Mouse (Mus musculus) macrophage (primary cell): Measurements from ENCODE around the gene Nlrp9c. TPM values are rescaled to one million over a fixed set of nuclear protein-coding genes. Genes with fewer than 3 reads are reported as not detected.
"Not testable (repeated sequence)": the region's sequence is repeated elsewhere in the genome, so short reads cannot be mapped to it uniquely, and the experiment has no call there.

Experiments
- H3K27ac ChIP-seq: fragments of 350-480 bp; formaldehyde crosslinking; 2 replicates; pipeline ENCODE4 v1.9.0; 2021
- H3K36me3 ChIP-seq: fragments of 350-480 bp; formaldehyde crosslinking; 2 replicates; pipeline ENCODE4 v1.9.0; 2021; ENCODE audit errors: inconsistent target
- H3K4me3 ChIP-seq: fragments of 350-480 bp; formaldehyde crosslinking; 2 replicates; pipeline ENCODE4 v1.9.0; 2021; ENCODE audit errors: inconsistent target
- H3K79me2 ChIP-seq: fragments of 350-480 bp; formaldehyde crosslinking; 2 replicates; pipeline ENCODE4 v1.9.0; 2021; ENCODE audit errors: inconsistent target
- WGBS: methylation state at CpG from one replicate; pipeline ENCODE4 v1.1.7; 2026; ENCODE audit warnings: inconsistent platforms; ENCODE audit not compliant: missing documents; 5-methylcytosine and 5-hydroxymethylcytosine counted together
- polyA plus RNA-seq: library from polyadenylated mRNA; stranded (reverse); fragments of 250-400 nt; gene quantifications from 3 replicates; pipeline ENCODE4 v1.2.4, GENCODE M21; 2018; ENCODE audit warnings: inconsistent platforms
- total RNA-seq, 78 experiments: library from RNA; depleted of rRNA; stranded (reverse); fragments of 250-400 nt; gene quantifications; 1 replicate in 9 of 78; 2 replicates in 24 of 78; 3 replicates in 43 of 78; 4 replicates in 2 of 78; pipeline ENCODE4 v1.2.4; 2018; ENCODE audit warnings: inconsistent platforms in 56 of 78

Nlrp9c gene
- not detected for total RNA-seq (2018; cell fraction: chromatin; rRNA removed)
- not detected for total RNA-seq (2018; cell fraction: cytosol; rRNA removed)
- total RNA-seq (2018; cell fraction: nucleus; rRNA removed) = not detected
- not detected in 3 replicates for polyA plus RNA-seq

DNA sequence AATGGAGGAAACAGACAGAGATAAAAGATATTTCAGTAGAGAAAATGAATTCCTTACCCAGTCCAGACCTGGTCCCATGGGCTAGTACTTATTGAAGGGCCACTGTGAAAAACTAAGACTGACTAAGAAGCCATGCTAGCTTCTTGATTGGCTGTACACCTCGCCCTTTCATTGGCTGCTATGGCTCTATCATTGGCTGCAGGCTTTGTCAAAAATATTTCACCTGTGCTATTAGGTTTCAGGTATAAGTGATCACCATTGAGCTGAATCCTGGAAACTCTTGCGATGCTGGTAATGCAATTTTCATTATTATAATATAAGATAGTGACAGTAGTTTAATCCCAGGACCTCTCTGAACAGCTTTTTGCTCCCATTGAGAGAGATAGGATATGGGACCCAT, at the start of gene Nlrp9c:
Gene Nlrp9c, minus strand, starts transcription at position 101 of the 400 bp plus-strand sequence.
- WGBS = 69% methylated on average over 2 of the region's 2 CpGs

GRCm38 (mm10) chr7:26434813-26435212, 31.3 kb upstream of the Nlrp9c start, which contains the start of gene Nlrp4a:
Nlrp4a (plus strand) TSS chr7:26435113.
- Histone ChIP-seq H3K27ac (no peak within 1 kb of the TSS), H3K4me3 (no peak within 1 kb of the TSS), H3K36me3 (no peaks in the 10 kb centered on the region), H3K79me2 (no peaks in the 10 kb centered on the region)
- 84% methylated on average over 5 of the region's 5 CpGs for WGBS

More for the DNA sequence above, at the start of gene Nlrp9c:
- H3K79me2 ChIP-seq, H3K4me3 ChIP-seq, H3K27ac ChIP-seq, H3K36me3 ChIP-seq: not testable (repeated sequence)

- H3K4me3 ChIP-seq, H3K36me3 ChIP-seq, H3K27ac ChIP-seq, H3K79me2 ChIP-seq: not testable (repeated sequence)
- WGBS = 87% methylated on average over 6 of the region's 6 CpGs
These were observed 11.7 kb downstream of the Nlrp9c start for GRCm38 (mm10) chr7:26391811-26392210.

GRCm38 (mm10) chr7:26391137-26391536, 12.4 kb downstream of the Nlrp9c start:
- WGBS = 71% methylated on average over 2 of the region's 2 CpGs
- H3K4me3 ChIP-seq, H3K79me2 ChIP-seq, H3K27ac ChIP-seq, H3K36me3 ChIP-seq: not testable (repeated sequence)

- H3K36me3 ChIP-seq, H3K27ac ChIP-seq, H3K79me2 ChIP-seq, H3K4me3 ChIP-seq: not testable (repeated sequence)
- WGBS = 81% methylated on average over 5 of the region's 5 CpGs
These were observed 16.8 kb downstream of the Nlrp9c start for GRCm38 (mm10) chr7:26386691-26387090.

DNA sequence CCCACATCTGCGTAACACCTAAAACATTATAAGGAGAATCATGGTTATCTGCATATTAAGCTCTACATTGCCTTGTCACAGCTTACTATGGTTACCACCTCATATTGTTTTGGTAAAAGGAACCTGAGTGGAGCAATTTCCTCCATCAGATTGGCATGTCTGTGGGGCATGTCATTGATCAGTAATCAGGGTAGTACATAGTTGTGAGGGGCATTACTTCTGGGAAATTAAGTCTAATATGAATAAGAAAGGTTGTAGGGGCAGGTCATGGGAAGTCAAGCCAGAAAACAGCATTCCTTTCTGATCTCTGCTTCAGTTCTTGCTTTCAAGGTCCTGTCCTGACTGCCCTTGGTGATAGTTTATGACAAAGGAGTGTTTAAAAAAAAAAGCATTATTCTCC, 22.7 kb downstream of the Nlrp9c start:
- Histone ChIP-seq H3K4me3 (no peak overlapping the region), H3K27ac (no peak overlapping the region), H3K36me3 (no peaks in the 10 kb centered on the region), H3K79me2 (no peaks in the 10 kb centered on the region)
- 90% methylated on average over 1 of the region's 1 CpGs for WGBS

- not testable (repeated sequence) for H3K79me2 ChIP-seq, H3K36me3 ChIP-seq, H3K27ac ChIP-seq, H3K4me3 ChIP-seq
- WGBS = 90% methylated on average over 5 of the region's 5 CpGs
These were observed 30.3 kb downstream of the Nlrp9c start for GRCm38 (mm10) chr7:26373221-26373620.

DNA sequence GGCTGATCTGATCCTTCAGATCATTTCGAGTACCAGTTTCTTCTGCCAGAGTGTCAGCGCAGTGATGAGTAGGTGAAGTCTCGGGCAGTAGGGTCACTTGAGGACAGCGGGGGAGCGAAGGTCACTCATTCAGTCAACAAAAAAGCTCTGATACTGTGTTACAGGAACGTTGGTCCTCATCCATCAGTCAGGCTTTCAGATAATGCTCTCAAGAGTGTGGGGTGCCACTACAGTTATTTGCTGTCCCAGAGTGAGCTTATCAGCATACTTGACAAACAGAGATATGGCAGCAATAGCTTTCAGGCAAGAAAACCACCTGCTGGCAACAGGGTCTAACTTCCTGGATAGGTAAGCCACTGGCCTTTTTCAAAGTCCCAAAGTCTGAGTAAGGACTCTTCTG, 46.8 kb downstream of the Nlrp9c start:
- WGBS = 83% methylated on average over 1 of the region's 6 CpGs
- not testable (repeated sequence) for H3K36me3 ChIP-seq, H3K4me3 ChIP-seq, H3K79me2 ChIP-seq, H3K27ac ChIP-seq

- WGBS = 81% methylated on average over 2 of the region's 3 CpGs
- H3K27ac ChIP-seq, H3K36me3 ChIP-seq, H3K79me2 ChIP-seq, H3K4me3 ChIP-seq: not testable (repeated sequence)
These were observed 51.2 kb downstream of the Nlrp9c start for GRCm38 (mm10) chr7:26352258-26352657.

DNA sequence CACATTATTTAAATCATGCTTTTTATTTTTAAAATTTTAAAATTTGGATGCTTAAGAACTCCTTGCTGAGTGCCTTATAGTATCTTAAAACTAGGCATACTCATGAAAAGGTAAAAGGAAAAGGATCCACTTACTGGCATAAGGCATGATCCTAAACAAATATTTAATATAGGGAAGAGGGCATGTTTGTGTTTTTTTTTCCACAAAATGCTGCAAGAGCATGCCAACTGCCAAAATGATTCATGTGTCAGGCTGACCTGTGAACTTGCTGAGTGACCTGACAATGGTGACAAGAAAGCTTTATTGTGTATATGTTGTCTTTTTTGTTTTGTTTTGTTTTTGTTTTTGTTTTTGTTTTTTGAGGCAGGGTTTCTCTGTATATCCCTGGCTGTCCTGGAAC, 53.3 kb downstream of the Nlrp9c start:
- H3K79me2 ChIP-seq, H3K36me3 ChIP-seq, H3K27ac ChIP-seq, H3K4me3 ChIP-seq: not testable (repeated sequence)

DNA sequence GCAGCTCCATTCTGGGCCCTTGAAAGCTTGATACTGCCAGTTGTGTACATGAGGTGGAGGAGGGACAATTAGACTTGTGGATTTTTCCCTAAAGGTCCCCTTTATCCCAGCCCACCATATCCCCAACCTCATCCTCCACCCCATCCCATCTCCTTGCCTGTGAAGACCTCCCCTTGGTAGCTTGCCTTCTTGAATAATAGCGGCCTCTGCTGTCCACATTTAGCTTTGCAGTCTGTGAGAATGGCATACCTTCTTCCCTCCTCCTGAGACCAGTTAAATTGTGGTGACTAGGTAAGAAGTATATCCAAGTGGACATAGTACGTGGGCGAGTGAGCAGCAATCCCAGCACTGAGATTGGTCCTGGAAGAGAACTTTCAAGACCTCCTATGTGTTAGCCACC, 83.1 kb downstream of the Nlrp9c start:
- H3K79me2 ChIP-seq, H3K27ac ChIP-seq, H3K4me3 ChIP-seq, H3K36me3 ChIP-seq: not testable (repeated sequence)
- 95% methylated on average over 2 of the region's 3 CpGs for WGBS

- 86% methylated on average over 3 of the region's 4 CpGs for WGBS
- H3K27ac ChIP-seq, H3K36me3 ChIP-seq, H3K4me3 ChIP-seq, H3K79me2 ChIP-seq: not testable (repeated sequence)
These were observed 87.7 kb downstream of the Nlrp9c start for GRCm38 (mm10) chr7:26315809-26316208.

- 86% methylated on average over 1 of the region's 2 CpGs for WGBS
These were observed 88.3 kb downstream of the Nlrp9c start for GRCm38 (mm10) chr7:26315194-26315593.

DNA sequence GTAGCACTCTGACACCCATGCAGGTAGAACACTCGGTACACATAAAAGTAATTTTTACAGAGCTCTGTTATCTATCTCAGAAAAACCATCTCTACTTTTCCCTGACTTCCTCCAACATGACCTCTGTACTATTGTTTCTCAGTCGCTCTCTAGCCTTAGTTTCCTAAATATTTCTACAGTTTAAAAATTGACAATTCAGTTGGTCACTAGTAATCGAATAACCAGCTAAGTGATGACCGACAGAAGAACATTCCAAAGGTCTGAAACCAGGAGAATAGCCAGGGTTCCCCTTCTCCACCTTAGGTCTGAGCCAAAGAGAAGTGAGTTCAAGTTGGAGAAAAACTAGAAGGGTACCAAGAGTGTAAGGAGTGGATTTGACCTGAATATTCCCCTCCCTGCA, 91.7 kb downstream of the Nlrp9c start:
- H3K79me2 ChIP-seq, H3K4me3 ChIP-seq, H3K36me3 ChIP-seq, H3K27ac ChIP-seq: not testable (repeated sequence)
- WGBS = 96% methylated on average over 4 of the region's 4 CpGs

More at GRCm38 (mm10) chr7:26315194-26315593, 88.3 kb downstream of the Nlrp9c start:
- not testable (repeated sequence) for H3K27ac ChIP-seq, H3K79me2 ChIP-seq, H3K36me3 ChIP-seq, H3K4me3 ChIP-seq

DNA sequence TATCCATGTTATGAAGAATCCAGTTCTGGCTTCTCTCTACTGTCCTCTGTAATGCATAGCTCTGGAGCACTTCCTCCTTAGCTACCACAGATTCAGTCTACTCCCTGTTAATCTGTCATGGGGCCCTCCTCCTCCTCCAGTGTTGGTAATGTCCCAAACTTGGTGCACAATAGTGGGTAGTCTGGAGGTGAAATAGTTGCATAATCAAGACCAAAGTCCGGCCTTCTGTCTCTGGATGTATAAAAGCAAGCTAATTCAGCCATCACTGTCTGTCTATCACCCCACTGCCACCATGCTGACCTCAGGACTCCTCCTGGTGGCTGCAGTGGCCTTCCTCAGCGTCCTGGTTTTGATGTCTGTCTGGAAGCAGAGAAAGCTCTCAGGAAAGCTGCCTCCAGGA, 96.6 kb downstream of the Nlrp9c start, which contains the start of gene Cyp2a4:
Gene Cyp2a4, plus strand, starts transcription at position 244 of the 400 bp plus-strand sequence.
- H3K27ac ChIP-seq, H3K36me3 ChIP-seq, H3K4me3 ChIP-seq, H3K79me2 ChIP-seq: not testable (repeated sequence)
- WGBS = 69% methylated on average over 1 of the region's 2 CpGs

DNA sequence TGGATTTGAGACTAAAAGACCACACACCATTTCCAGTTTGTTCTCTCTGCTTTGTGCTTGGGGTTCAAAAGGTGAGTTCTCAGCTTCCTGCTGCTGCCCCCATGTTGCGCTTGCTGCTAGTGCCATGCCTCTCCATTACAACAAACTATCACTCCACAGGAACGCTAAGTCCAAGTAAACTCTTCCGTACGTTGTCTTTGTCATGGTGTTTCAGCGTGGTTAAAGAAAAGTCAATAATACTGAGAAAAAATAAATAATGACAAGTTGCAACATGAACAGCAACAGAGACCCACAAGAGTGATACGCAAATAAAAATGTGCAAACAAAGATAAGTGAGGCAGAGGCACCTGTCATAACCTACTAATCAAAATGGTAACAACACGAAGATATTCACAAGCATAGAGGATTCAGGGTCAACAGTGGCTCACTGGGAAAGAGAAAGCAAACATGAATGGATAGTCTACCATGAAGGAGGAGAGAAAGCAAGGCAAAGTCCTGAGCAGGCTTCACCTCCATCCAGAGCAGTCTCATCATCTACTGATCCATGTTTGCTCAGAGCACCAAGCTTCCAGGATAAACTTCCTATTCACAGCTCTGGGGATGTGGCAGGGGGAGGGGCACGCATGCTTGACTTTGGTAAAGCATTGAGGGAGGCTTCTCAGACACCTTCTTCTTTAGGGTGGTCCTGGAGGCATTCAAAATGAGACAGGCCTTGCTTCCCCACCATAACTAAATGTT, 99.9 kb downstream of the Nlrp9c start:
- WGBS = 97% methylated on average over 4 of the region's 8 CpGs
- not testable (repeated sequence) for H3K27ac ChIP-seq, H3K79me2 ChIP-seq, H3K36me3 ChIP-seq, H3K4me3 ChIP-seq
